Mouse (Mus musculus): ENCODE results near the gene Bak1. TPM values are rescaled to one million over a fixed set of nuclear protein-coding genes. Genes with fewer than 3 reads are reported as not detected.

The Bak1 gene
- polyA plus RNA-seq (2012; ENCODE audit: low replicate concordance), result 126 and 276 TPM in 2 replicates

GRCm38 (mm10) chr17:27028909-27029308 is at the start of gene Bak1:
Gene Bak1 (minus strand): TSS chr17:27029009.

GRCm38 (mm10) chr17:27056812-27057516 is 28.2 kb upstream of the Bak1 start, which contains the start of gene Itpr3:
Gene Itpr3 (plus strand): TSS chr17:27057304.

GRCm38 (mm10) chr17:26972703-26973574 is 55.9 kb downstream of the Bak1 start, which contains the start of gene Zbtb9:
Gene Zbtb9 (plus strand): TSS chr17:26973167.

Other genes starting within 250 kb of the Bak1 start
- 22.8 and 25.2 TPM in 2 replicates for gene Bnip1, start 247.9 kb downstream of the Bak1 start, polyA plus RNA-seq (2012; ENCODE audit: low replicate concordance)
- gene Nkx2-5, start 184.0 kb downstream of the Bak1 start, polyA plus RNA-seq (2012; ENCODE audit: low replicate concordance), result 3.5 and 5.3 TPM in 2 replicates
- gene Kifc5b, start 111.9 kb downstream of the Bak1 start, polyA plus RNA-seq (2012; ENCODE audit: low replicate concordance), result 31.2 and 34.1 TPM in 2 replicates
- gene Phf1, start 96.0 kb downstream of the Bak1 start, polyA plus RNA-seq (2012; ENCODE audit: low replicate concordance), result 114 and 222 TPM in 2 replicates
- gene Cuta, start 89.4 kb downstream of the Bak1 start, polyA plus RNA-seq (2012; ENCODE audit: low replicate concordance), result 267 and 527 TPM in 2 replicates
- gene Syngap1, start 87.8 kb downstream of the Bak1 start, polyA plus RNA-seq (2012; ENCODE audit: low replicate concordance), result 52.4 and 56.2 TPM in 2 replicates
- 7.7 and 10.5 TPM in 2 replicates for gene Zbtb9, start 55.8 kb downstream of the Bak1 start, polyA plus RNA-seq (2012; ENCODE audit: low replicate concordance)
- 8.7 and 17.8 TPM in 2 replicates for gene Itpr3, start 28.3 kb upstream of the Bak1 start, polyA plus RNA-seq (2012; ENCODE audit: low replicate concordance)
- 54.2 and 97.2 TPM in 2 replicates for gene Uqcc2, start 104.9 kb upstream of the Bak1 start, polyA plus RNA-seq (2012; ENCODE audit: low replicate concordance)
- 0.12 TPM in 1 of 2 replicates, not detected in the other for gene Ip6k3, start 138.8 kb upstream of the Bak1 start, polyA plus RNA-seq (2012; ENCODE audit: low replicate concordance)
- gene Lemd2, start 175.5 kb upstream of the Bak1 start, polyA plus RNA-seq (2012; ENCODE audit: low replicate concordance), result 99.9 and 151 TPM in 2 replicates

Data from leukemia stem cell, adult 10-12 weeks (primary cell).